Mouse (Mus musculus) heart, adult 2 months (tissue): Measurements from ENCODE around the gene Nab1. TPM values are rescaled to one million over a fixed set of nuclear protein-coding genes. Genes with fewer than 3 reads are reported as not detected.
A peak's percentile ranks its signal among the peaks of the same experiment; 100 is the strongest.

Experiments used
- DNase-seq, 2 experiments: peaks; one replicate each; pipeline ENCODE4 v3.0.0; 2021
- H3K27ac ChIP-seq: fragments of 200-600 bp; 2 replicates; pipeline ENCODE4 v1.8.1; 2022
- H3K27me3 ChIP-seq: fragments of 200-500 bp; 2 replicates; pipeline ENCODE4 v1.6.1; 2012; ENCODE audit warnings: mild to moderate bottlenecking, low read length, inconsistent platforms, mixed read lengths; ENCODE audit not compliant: control insufficient read depth, insufficient read depth
- H3K36me3 ChIP-seq: fragments of 200-500 bp; 2 replicates; pipeline ENCODE4 v1.6.1; 2012; ENCODE audit warnings: low read length, inconsistent platforms; ENCODE audit not compliant: control insufficient read depth, insufficient read depth
- H3K4me1 ChIP-seq: fragments of 200-500 bp; 2 replicates; pipeline ENCODE4 v1.6.1; 2011; ENCODE audit warnings: low read length; ENCODE audit not compliant: control insufficient read depth, insufficient read depth
- H3K4me3 ChIP-seq: fragments of 200-600 bp; 2 replicates; pipeline ENCODE4 v1.8.1; 2022
- H3K79me2 ChIP-seq: fragments of 200-500 bp; replicated peaks from 2 replicates; pipeline ENCODE4 v1.6.1; 2012; ENCODE audit warnings: mild to moderate bottlenecking, inconsistent platforms, low read length, moderate library complexity, mixed read lengths; ENCODE audit not compliant: control insufficient read depth, insufficient read depth
- H3K9ac ChIP-seq: fragments of 200-500 bp; 2 replicates; pipeline ENCODE4 v1.6.1; 2012; ENCODE audit warnings: low read depth, mild to moderate bottlenecking, control low read depth, inconsistent platforms, low read length, mixed read lengths
- CTCF ChIP-seq: fragments of 200-600 bp; IDR thresholded peaks from 2 replicates; pipeline ENCODE4 v1.8.1; 2022; ENCODE audit warnings: antibody characterized with exemption, mild to moderate bottlenecking, moderate library complexity
- EP300 ChIP-seq: fragments of 200-500 bp; IDR thresholded peaks from 2 replicates; pipeline ENCODE4 v1.6.1; 2011; ENCODE audit warnings: low read depth, low read length, control low read depth; ENCODE audit not compliant: insufficient read depth
- POLR2A ChIP-seq: fragments of 200-500 bp; IDR thresholded peaks from 2 replicates; pipeline ENCODE4 v1.6.1; 2011; ENCODE audit warnings: mild to moderate bottlenecking, low read depth, low read length, control low read depth; ENCODE audit not compliant: insufficient read depth
- WGBS: fragments of 180-500 bp; shearing (Covaris S2); methylation state at CpG from one replicate; pipeline ENCODE4 v1.1.7; 2018; 5-methylcytosine and 5-hydroxymethylcytosine counted together
- intact Hi-C: fragments of 180-260 bp; cut with DNase I; formaldehyde crosslinking; loops from one replicate; pipeline ENCODE4 v1.15.1; 2025
- polyA plus RNA-seq: library from polyadenylated mRNA; depleted of rRNA; stranded (reverse); fragments of >200 nt; gene quantifications from 2 replicates; pipeline ENCODE4 v1.2.3, GENCODE M21; 2012
- total RNA-seq, 2 experiments: library from RNA; stranded (reverse); gene quantifications; 2 replicates each; pipeline ENCODE4 v1.2.3; 2021

Nab1 gene
- total and polyA plus RNA-seq, 3 experiments: 6.9 to 25.1 (median 23.1) TPM

GRCm38 (mm10) chr1:52498786-52499450 is 1.6 kb downstream of the Nab1 start:
- Histone ChIP-seq H3K4me1 (peaks cover 15% of the 10 kb centered on the region), H3K79me2 (peaks cover 4% of the 10 kb centered on the region), H3K36me3 (peaks cover 10% of the 10 kb centered on the region; the same call in 1 of the 2 replicates), H3K4me3 (peak overlapping the region; percentile 95), H3K9ac (peak overlapping the region; percentile 59), H3K27ac (peak overlapping the region; percentile 69; the same call in 1 of the 2 replicates), H3K27me3 (no peaks in the 10 kb centered on the region)
- no peak for DNase-seq
- WGBS: 5% methylated on average over 6 of the region's 6 CpGs
- TF ChIP-seq EP300 (no peak), CTCF (no peak), POLR2A (no peak)
- intact Hi-C loops: loop anchor here (5.0 to 10.0 kb wide), 3 partner anchors 133 to 346 kb away; partner anchors contain the start of genes Hibch and Nemp2

GRCm38 (mm10) chr1:52489538-52490181 is 10.8 kb downstream of the Nab1 start:
- Histone ChIP-seq H3K27me3 (no peaks in the 10 kb centered on the region), H3K36me3 (peaks cover 6% of the 10 kb centered on the region), H3K9ac (no peak overlapping the region), H3K4me1 (peaks cover 7% of the 10 kb centered on the region), H3K4me3 (no peak overlapping the region), H3K27ac (no peak overlapping the region), H3K79me2 (peaks cover 7% of the 10 kb centered on the region)
- intact Hi-C loops: loop anchor here (10.0 kb wide), 2 partner anchors 265 to 355 kb away; partner anchors contain the start of gene Hibch
- no peak for TF ChIP-seq EP300
- TF ChIP-seq CTCF: 0 out of 2 replicates have a peak, but pooled peaks have one; percentile 26
- 78% methylated on average over 7 of the region's 7 CpGs for WGBS
- no peak for DNase-seq

- Histone ChIP-seq H3K79me2 (peaks cover 2% of the 10 kb centered on the region; the same call in 1 of the 2 replicates), H3K9ac (no peak overlapping the region), H3K27me3 (no peaks in the 10 kb centered on the region), H3K4me1 (no peaks in the 10 kb centered on the region; the same call in 1 of the 2 replicates), H3K4me3 (no peak overlapping the region), H3K36me3 (no peaks in the 10 kb centered on the region; the same call in none of the 2 replicates), H3K27ac (no peak overlapping the region)
- TF ChIP-seq CTCF: no peak
- no peak for TF ChIP-seq EP300
- TF ChIP-seq POLR2A: no peak
- intact Hi-C loops: no loop called here
- DNase-seq: no peak
- WGBS: 96% methylated on average over 4 of the region's 4 CpGs
These were observed 15.5 kb downstream of the Nab1 start for GRCm38 (mm10) chr1:52484980-52485379.

- H3K4me3 ChIP-seq: no peak overlapping the region
These were observed 26.2 kb downstream of the Nab1 start for GRCm38 (mm10) chr1:52474291-52474690.

GRCm38 (mm10) chr1:52470811-52471489 is 29.5 kb downstream of the Nab1 start:
- Histone ChIP-seq H3K4me3 (no peak overlapping the region), H3K36me3 (no peaks in the 10 kb centered on the region; the same call in 1 of the 2 replicates), H3K9ac (no peak overlapping the region), H3K79me2 (no peaks in the 10 kb centered on the region; the same call in 1 of the 2 replicates), H3K27ac (no peak overlapping the region), H3K4me1 (no peaks in the 10 kb centered on the region), H3K27me3 (no peaks in the 10 kb centered on the region)
- TF ChIP-seq EP300: no peak
- no peak for TF ChIP-seq POLR2A
- TF ChIP-seq CTCF: no peak
- intact Hi-C loops: no loop called here
- DNase-seq: no peak
- WGBS: 63% methylated on average over 7 of the region's 7 CpGs

More at GRCm38 (mm10) chr1:52474291-52474690, 26.2 kb downstream of the Nab1 start:
- no peak overlapping the region for H3K27ac ChIP-seq
- TF ChIP-seq POLR2A (no peak), EP300 (no peak), CTCF (no peak)
- intact Hi-C loops: no loop called here
- no peak for DNase-seq
- no peaks in the 10 kb centered on the region for H3K27me3 ChIP-seq
- H3K9ac ChIP-seq: no peak overlapping the region
- 60% methylated on average over 1 of the region's 1 CpGs for WGBS
- 0 out of 2 replicates have a peak, but pooled peaks cover 2% of the 10 kb centered on the region for H3K79me2 ChIP-seq
- no peaks in the 10 kb centered on the region for H3K36me3 ChIP-seq
- no peaks in the 10 kb centered on the region for H3K4me1 ChIP-seq
